Mouse (Mus musculus) right cerebral cortex, postnatal 25 days (tissue): ENCODE measurements at regions not wholly inside any gene's neighbourhood (a gene's known extent, or its start where the extent isn't known, plus 50 kb on each side); places are given as distances from the start of the nearest gene placed in this dataset.

Experiments
- DNase-seq: peaks from one replicate; pipeline ENCODE4 v3.0.0; 2022

DNA sequence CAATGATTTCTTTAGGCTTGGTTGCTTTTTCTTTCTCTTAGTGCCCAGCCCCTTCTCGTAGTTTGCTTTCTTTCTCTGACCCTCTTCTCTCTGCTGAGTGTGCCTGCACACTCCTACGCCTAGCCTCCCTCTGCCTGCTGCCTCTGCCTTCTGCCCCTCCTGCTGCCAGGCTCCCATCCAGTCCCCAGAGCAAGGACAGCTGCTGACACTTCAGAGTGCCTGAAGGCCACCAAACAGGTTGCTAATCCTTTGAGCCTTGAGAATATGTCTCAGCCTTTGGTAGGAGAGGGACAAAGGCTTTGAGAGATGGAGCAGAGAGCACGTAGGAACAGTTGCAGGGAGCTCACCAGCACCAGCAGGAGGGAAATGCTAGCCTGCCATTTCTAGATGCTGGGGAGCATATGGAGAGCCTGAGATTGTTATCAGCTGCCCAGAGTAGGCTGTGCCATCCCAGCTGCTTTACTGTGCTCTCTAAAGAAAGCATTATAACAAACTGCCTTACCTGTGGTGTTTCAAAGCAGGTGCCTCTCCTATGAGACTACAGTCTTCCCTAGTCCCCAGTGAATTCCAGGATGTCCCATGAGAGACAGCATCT is 103.0 kb upstream of the Arrdc4 start:
- peak; percentile 64 for DNase-seq

DNA sequence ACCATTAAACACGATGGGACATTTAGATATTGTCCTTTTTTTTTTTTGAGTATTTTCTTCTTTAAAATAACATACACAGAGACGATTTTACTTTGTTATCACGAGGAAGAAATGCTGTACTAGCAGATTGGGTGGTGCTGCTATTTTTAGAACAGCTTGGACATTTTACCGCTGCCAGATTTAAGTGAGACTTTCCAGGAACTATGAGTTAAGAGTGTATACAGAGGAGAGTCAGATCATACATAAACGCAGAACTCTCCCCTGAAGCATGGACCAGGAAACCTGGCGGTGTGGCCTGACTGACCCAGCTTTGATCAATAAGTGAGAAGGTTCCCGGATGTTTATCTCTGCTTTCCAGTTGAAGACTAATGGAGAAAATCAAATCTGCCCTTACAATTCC is 95.6 kb upstream of the Arrdc4 start:
- DNase-seq: no peak

DNA sequence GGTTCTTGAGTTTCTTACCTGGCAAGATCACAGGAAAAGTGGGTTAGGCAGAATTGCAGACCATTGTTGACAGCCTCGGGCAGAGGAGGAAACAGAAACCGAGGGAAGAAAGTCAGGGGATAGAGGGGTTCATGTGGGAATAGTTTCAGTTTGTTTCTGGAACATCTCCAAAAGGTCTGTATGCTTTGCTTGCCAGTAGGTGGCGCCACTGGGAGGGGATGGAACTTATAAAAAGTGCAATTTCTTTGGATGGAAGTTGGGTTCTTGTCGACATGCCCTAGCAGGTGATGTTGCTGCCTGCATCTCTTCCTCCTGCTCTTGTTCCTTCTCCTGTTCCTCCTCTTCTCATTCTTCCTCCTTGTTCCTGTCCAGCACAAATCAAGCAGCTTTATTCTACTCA is 94.3 kb upstream of the Arrdc4 start:
- DNase-seq: no peak

DNA sequence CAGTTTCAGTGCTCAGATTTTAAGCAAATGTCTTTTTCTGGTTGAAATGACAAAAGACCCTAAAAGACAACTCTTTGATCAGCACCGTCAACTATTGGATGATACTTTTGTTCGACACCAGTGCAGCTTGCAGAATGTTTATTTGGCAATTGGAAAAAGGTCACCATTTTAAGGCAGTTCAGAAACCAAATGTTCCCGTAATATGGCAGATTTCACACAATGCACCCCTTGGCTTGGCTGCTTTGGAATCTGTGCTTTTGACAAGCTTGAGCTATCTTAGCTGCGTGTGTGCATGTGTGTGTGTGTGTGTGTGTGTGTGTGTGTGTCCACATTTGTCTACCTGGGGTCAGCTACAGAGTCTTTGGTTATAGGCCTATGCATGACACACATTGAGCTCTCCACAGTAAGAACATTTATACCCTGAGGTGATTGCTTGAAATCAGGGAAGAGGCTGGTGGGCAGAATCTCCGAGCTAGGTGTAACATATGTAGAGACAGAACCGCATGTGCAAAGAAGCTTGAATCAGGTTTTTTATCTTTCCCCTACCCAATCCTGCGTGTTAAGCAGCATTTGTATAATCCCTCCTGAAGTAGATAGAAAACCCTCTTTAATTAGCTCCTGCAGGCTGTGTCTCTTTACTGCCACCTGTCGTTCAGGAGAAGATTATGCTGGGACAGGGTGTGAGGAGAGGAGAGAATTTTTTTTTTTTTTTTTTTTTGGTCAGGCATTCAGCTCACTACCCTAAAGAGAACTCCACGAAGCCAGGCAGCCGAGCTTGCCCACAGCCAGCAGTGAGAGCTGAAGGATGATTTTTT is 85.1 kb upstream of the Arrdc4 start:
- no peak for DNase-seq

DNA sequence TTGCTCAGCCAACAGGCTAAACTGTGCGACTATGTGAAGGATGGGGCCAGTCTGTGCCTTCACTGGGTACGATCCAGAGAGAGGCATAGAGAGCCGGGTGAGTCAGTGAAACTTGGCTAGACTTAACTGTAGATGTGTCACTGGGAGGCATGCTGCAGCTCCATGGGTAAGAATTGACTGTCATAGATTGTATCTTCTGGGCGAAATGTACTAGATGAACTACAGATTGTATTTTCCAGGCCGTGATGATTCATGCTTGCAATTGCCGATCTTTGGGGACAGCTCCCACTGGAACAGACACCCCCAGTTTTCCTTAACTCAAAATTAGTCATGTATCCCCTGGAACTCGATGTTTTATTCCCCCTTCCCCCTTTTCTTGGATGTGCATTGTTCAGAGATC is 84.5 kb upstream of the Arrdc4 start:
- peak; percentile 36 for DNase-seq

DNA sequence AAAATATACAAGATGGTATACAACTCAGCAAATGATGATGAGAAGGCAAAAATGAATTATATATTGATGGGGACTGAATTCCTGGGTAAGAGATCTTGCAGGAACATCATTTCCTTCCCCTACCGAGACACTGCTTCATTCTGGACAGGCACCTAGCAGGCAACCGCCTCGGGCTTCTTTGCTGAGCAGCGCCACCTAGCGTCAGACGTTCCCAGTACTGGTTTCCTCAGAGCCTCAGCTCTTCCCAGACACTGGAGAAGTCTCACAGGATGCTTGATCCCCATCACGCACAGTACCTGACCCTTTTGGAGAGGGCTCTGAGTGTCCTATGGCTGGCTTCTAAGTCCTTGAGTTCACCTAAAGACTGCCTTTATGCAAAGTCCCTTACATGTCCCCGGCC is 80.8 kb upstream of the Arrdc4 start:
- peak; percentile 78 for DNase-seq

DNA sequence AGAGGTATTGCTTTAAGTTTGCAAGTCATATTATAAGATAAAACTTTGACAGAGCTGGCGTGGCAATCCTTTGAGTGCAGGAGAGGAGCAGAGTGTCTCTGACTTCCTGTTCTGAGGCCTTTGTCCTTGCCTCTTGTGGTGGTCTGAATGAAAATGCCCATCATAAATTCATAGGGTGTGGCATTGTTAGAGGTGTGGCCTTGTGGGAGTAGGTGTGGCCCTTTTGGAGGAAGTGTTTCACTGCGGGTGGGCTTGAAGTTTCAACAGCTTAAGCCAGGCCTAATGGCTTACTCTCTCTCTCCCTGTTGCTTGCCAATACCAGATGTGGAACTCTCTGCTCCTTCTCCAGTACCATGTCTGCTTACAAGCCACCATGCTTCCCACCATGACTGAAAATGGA is 75.4 kb upstream of the Arrdc4 start:
- DNase-seq: no peak

DNA sequence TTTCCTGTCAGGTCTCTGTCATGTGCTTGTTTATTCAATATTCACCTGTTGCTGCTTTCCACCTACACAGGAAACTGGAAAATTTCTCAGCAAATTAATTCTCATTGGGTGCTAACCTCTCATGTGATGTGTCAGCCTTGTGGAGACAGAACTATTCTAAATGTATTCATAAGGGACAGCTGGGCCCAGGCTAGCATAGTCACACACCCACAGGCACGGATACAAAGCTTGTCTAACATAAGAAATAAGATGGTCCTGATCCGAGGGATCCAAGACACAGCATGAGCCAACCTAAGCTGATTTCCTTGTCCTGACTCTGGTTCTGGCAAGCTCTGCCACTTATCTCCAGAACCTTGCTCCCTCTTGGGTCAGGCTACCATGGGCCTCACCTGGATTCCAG is 74.6 kb upstream of the Arrdc4 start:
- DNase-seq: no peak

DNA sequence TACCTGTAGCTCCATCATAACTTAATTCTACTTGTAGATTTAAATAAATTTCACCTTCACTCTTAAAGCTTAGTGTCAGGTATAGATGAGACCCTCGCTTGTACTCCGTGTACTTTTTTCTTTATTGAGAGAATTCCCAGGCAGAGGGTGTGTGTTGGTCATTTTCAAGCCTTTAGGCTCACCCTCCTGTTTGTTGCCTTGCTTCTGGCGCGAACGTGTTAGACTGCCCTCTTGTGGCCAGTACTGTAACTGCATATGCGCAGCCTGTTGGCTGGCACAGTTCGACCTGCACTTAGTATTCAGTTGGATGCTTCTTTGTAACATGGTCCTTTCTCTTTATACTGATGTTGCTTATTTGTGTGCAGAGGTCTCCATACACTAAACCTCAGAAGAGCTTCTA is 74.1 kb upstream of the Arrdc4 start:
- DNase-seq: peak; percentile 42

DNA sequence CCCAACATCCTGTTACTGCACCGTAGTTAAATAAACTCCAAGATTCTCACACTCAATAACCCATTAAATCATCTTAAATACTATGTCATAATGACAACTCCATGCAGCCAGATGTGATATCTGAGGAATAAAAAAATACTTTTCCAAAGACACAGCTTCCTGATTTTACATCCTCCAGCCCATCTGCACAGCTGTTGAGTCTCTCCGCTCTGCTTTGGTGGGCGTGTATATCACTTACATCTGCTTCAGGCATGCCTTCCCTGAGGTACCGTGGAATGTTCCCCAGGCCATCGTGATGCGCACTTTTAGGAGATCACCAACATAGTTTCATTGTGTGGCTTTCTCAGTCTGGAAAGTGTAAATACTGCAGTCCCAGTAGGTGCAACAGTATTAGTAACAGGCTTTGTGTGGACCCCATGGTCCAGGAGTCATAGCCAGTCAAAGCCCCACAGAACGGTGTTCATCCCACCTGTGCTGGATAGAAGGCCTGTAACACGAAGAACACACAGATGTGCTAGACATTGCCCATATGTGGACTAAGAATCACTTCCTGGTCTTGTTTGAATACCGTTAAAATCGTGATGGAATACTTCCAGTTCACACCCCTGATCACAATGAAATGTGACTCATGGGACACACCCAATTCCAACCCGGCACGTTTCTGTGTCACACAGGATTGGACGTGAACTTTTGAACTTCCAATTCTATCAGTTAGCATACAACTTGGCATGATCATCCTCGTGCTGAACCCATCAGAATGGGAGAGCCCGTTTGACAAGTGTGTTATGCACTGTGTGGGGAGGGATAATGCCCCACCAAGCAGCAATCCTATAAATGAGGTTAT is 66.0 kb upstream of the Arrdc4 start:
- no peak for DNase-seq

DNA sequence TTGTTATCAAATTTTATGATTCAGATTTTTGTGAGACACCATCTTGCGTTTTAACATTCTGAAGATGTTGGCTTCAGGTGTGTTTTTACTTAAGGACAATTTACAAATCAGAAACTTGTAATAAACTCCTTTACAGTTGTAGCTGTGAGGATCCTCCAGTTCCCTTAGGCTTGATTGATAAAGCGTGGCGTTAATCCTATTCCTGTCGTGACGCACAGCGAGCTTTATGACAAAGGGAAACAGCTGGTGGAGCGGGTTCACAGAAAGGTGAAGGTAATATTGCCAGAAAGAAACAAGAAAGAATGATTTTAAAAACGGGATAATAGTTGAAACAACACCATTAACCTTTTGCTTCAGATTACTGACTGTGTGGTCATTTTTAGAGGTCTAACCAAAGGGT is 60.7 kb upstream of the Arrdc4 start:
- no peak for DNase-seq
